Comparison of ENCODE assay signal across 28 mouse cellular contexts in the genomic region with DNA sequence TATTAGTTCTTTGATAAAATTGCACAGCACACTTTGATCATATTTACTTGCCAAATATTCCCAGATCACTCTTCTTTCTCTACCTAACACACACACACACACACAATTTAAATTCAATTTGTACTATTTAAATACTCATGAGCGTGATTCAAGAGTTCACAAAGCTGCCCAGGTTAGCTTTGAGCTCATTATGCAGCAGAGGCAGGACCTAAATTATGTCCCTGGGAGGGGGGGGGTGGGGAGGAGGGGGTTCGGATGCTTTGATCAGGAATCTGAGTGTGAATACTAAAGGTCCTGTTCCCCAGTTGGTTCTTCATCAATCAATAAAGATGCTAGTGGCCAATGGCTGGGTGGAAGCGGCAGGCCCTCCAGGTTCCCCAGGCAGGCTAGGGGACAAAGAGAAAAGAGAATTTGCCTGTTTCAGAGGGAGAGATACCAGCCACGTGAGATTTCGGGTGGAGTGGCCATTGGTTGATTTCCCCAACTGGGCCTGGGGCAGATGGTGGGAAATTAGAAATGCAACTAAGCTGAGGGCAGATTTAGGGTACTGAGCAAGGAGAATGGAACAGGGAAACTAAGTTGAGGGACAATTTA.
"Had no signal": no experiment of that assay in that cellular context is flagged by ENCODE, and none has a peak within 500 bp of the region (broad histone marks: within the 10 kb centered on the region; RNA-seq: fewer than 3 reads in every experiment).

No protein-coding gene starts in this region.

- ATAC-seq: forebrain, embryonic 13.5 days; forebrain, embryonic 14.5 days; forebrain, embryonic 15.5 days; forebrain, embryonic 16.5 days; forebrain, postnatal 0 days had no signal

- H3K27ac ChIP-seq: embryonic facial prominence, embryonic 10.5 days; embryonic facial prominence, embryonic 12.5 days; embryonic facial prominence, embryonic 13.5 days; embryonic facial prominence, embryonic 15.5 days; forebrain, embryonic 10.5 days; forebrain, embryonic 12.5 days; forebrain, embryonic 13.5 days; forebrain, embryonic 15.5 days; gastrocnemius, adult 2 months; heart, adult 2 months had no signal

- H3K9me3 ChIP-seq: embryonic facial prominence, embryonic 10.5 days; embryonic facial prominence, embryonic 12.5 days; embryonic facial prominence, embryonic 13.5 days; embryonic facial prominence, embryonic 15.5 days; forebrain, embryonic 10.5 days; forebrain, embryonic 12.5 days; forebrain, embryonic 13.5 days; forebrain, embryonic 15.5 days had no signal

- DNase-seq: cerebellum, adult 18-20 months; cerebellum, adult 2 months; cerebellum, adult 8-10 months; cerebellum, adult 9-10 months; cerebellum, adult 9-11 months; cerebellum, postnatal 10 days; cerebellum, postnatal 14 days; cerebellum, postnatal 25 days; cerebellum, postnatal 36 days; embryo, embryonic 11 days; forebrain, postnatal 0 days; gastrocnemius, adult 2 months; gastrocnemius, postnatal 10 days; gastrocnemius, postnatal 14 days; gastrocnemius, postnatal 25 days; gastrocnemius, postnatal 36 days; heart, adult 2 months had no signal

- H3K27me3 ChIP-seq: embryonic facial prominence, embryonic 12.5 days; embryonic facial prominence, embryonic 13.5 days; embryonic facial prominence, embryonic 15.5 days; forebrain, embryonic 12.5 days; forebrain, embryonic 13.5 days; forebrain, embryonic 15.5 days had no signal

- H3K4me2 ChIP-seq: embryonic facial prominence, embryonic 12.5 days; embryonic facial prominence, embryonic 13.5 days; embryonic facial prominence, embryonic 15.5 days; forebrain, embryonic 12.5 days; forebrain, embryonic 13.5 days; forebrain, embryonic 15.5 days had no signal

- H3K4me3 ChIP-seq: embryonic facial prominence, embryonic 10.5 days; embryonic facial prominence, embryonic 12.5 days; embryonic facial prominence, embryonic 13.5 days; embryonic facial prominence, embryonic 15.5 days; erythroblast, embryonic 14.5 days; forebrain, embryonic 10.5 days; forebrain, embryonic 12.5 days; forebrain, embryonic 13.5 days; forebrain, embryonic 15.5 days; gastrocnemius, adult 2 months; heart, adult 2 months had no signal

- H3K9ac ChIP-seq: embryonic facial prominence, embryonic 12.5 days; embryonic facial prominence, embryonic 13.5 days; embryonic facial prominence, embryonic 15.5 days; forebrain, embryonic 12.5 days; forebrain, embryonic 13.5 days; forebrain, embryonic 15.5 days; forebrain, postnatal 0 days had no signal

- H3K4me1 ChIP-seq: embryonic facial prominence, embryonic 10.5 days; embryonic facial prominence, embryonic 12.5 days; forebrain, embryonic 10.5 days; forebrain, embryonic 12.5 days; forebrain, embryonic 13.5 days; forebrain, embryonic 15.5 days had no signal
